Mouse (Mus musculus) MEL (cell line): ENCODE measurements at regions not wholly inside any gene's neighbourhood (a gene's known extent, or its start where the extent isn't known, plus 50 kb on each side); places are given as distances from the start of the nearest gene placed in this dataset.

Experiments used
- DNase-seq: peaks from one replicate; pipeline ENCODE4 v3.0.0; 2011; ENCODE audit warnings: low read depth, low spot score
- H3K27ac ChIP-seq: 2 replicates; pipeline ENCODE4 v1.5.1; 2012; ENCODE audit warnings: low read depth, mild to moderate bottlenecking, control low read depth, low read length, moderate library complexity; ENCODE audit not compliant: control insufficient read depth
- H3K27me3 ChIP-seq, 2 experiments: fragments of 150-350 bp in 1 of 2; sonication (generic) in 1 of 2; 2 replicates each; pipeline ENCODE4 v1.6.1; 2012; ENCODE audit warnings: low read length in 2 of 2, mild to moderate bottlenecking in 2 of 2, improper control_type of control experiment in 1 of 2, moderate library complexity in 1 of 2; ENCODE audit not compliant: insufficient read depth in 2 of 2, control insufficient read depth in 1 of 2
- H3K36me3 ChIP-seq, 2 experiments: 2 replicates each; pipeline ENCODE4 v1.6.1; 2012 to 2014; ENCODE audit warnings: low read length in 2 of 2, improper control_type of control experiment in 1 of 2, inconsistent platforms in 1 of 2, mild to moderate bottlenecking in 1 of 2; ENCODE audit not compliant: insufficient read depth in 2 of 2, control insufficient read depth in 1 of 2
- H3K4me1 ChIP-seq, 2 experiments: fragments of 150-350 bp in 1 of 2; sonication (generic) in 1 of 2; 2 replicates each; pipeline ENCODE4 v1.6.1; 2012; ENCODE audit warnings: low read length in 2 of 2, improper control_type of control experiment in 1 of 2, mild to moderate bottlenecking in 1 of 2; ENCODE audit not compliant: insufficient read depth in 2 of 2, control insufficient read depth in 1 of 2
- H3K4me3 ChIP-seq, 2 experiments: fragments of 150-350 bp in 1 of 2; sonication (generic) in 1 of 2; 2 replicates each; pipeline ENCODE4 v1.5.1; 2012; ENCODE audit warnings: low read depth in 2 of 2, low read length in 2 of 2, mild to moderate bottlenecking in 2 of 2, moderate library complexity in 2 of 2, control low read depth in 1 of 2, improper control_type of control experiment in 1 of 2; ENCODE audit not compliant: control insufficient read depth in 1 of 2, insufficient read depth in 1 of 2
- H3K79me2 ChIP-seq: 2 replicates; pipeline ENCODE4 v1.6.1; 2012; ENCODE audit warnings: mild to moderate bottlenecking, low read length, moderate library complexity; ENCODE audit not compliant: control insufficient read depth, poor library complexity, insufficient read depth
- H3K9ac ChIP-seq: 2 replicates; pipeline ENCODE4 v1.6.1; 2012; ENCODE audit warnings: low read depth, mild to moderate bottlenecking, control low read depth, low read length, moderate library complexity; ENCODE audit not compliant: control insufficient read depth, poor library complexity, severe bottlenecking
- H3K9me3 ChIP-seq: fragments of 150-350 bp; sonication (generic); replicated peaks from 2 replicates; pipeline ENCODE4 v1.6.1; 2012; ENCODE audit warnings: mild to moderate bottlenecking, low read length, improper control_type of control experiment, moderate library complexity; ENCODE audit not compliant: insufficient read depth
- CTCF ChIP-seq, 3 experiments: IDR thresholded peaks in 2 of 3; conservative IDR thresholded peaks in 1 of 3; 2 replicates each; pipeline ENCODE4 v1.5.1; 2011 to 2012; ENCODE audit warnings: low read length in 3 of 3, low read depth in 2 of 3, mild to moderate bottlenecking in 2 of 3, improper control_type of control experiment in 1 of 3, inconsistent platforms in 1 of 3, mixed read lengths in 1 of 3, moderate library complexity in 1 of 3; ENCODE audit not compliant: control insufficient read depth in 1 of 3, insufficient read depth in 1 of 3, poor library complexity in 1 of 3, severe bottlenecking in 1 of 3
- E2F4 ChIP-seq: IDR thresholded peaks from 2 replicates; pipeline ENCODE4 v1.6.1; 2011; ENCODE audit warnings: low read depth, low read length, improper control_type of control experiment, borderline replicate concordance
- ELF1 ChIP-seq: IDR thresholded peaks from 2 replicates; pipeline ENCODE4 v1.6.1; 2014; ENCODE audit warnings: low read depth, mild to moderate bottlenecking, inconsistent platforms, low read length, improper control_type of control experiment, moderate library complexity
- EP300 ChIP-seq, 2 experiments: IDR thresholded peaks; 2 replicates each; pipeline ENCODE4 v1.6.1; 2011; ENCODE audit warnings: improper control_type of control experiment in 2 of 2, low read length in 2 of 2, low read depth in 1 of 2, mild to moderate bottlenecking in 1 of 2
- ETS1 ChIP-seq: IDR thresholded peaks from 2 replicates; pipeline ENCODE4 v1.6.1; 2012; ENCODE audit warnings: low read depth, mild to moderate bottlenecking, inconsistent platforms, low read length, improper control_type of control experiment, moderate library complexity
- HCFC1 ChIP-seq: IDR thresholded peaks from 2 replicates; pipeline ENCODE4 v1.6.1; 2012; ENCODE audit warnings: low read depth, mild to moderate bottlenecking, inconsistent platforms, low read length, improper control_type of control experiment, moderate library complexity
- JUND ChIP-seq: IDR thresholded peaks from 2 replicates; pipeline ENCODE4 v1.6.1; 2011; ENCODE audit warnings: low read depth, mild to moderate bottlenecking, improper control_type of control experiment, low read length
- MAFK ChIP-seq: IDR thresholded peaks from 2 replicates; pipeline ENCODE4 v1.6.1; 2011; ENCODE audit warnings: low read depth, mild to moderate bottlenecking, low read length, improper control_type of control experiment, borderline replicate concordance
- MXI1 ChIP-seq: IDR thresholded peaks from 2 replicates; pipeline ENCODE4 v1.6.1; 2011; ENCODE audit warnings: mild to moderate bottlenecking, low read depth, low read length, improper control_type of control experiment
- MYC ChIP-seq: IDR thresholded peaks from 2 replicates; pipeline ENCODE4 v1.6.1; 2011; ENCODE audit warnings: low read depth, mild to moderate bottlenecking, low read length, improper control_type of control experiment, moderate library complexity
- NELFE ChIP-seq: IDR thresholded peaks from 2 replicates; pipeline ENCODE4 v1.6.1; 2011; ENCODE audit warnings: low read depth, low read length, improper control_type of control experiment
- POLR2A ChIP-seq, 2 experiments: IDR thresholded peaks; 2 replicates each; pipeline ENCODE4 v1.6.1; 2011 to 2012; ENCODE audit warnings: low read length in 2 of 2, mild to moderate bottlenecking in 2 of 2, control low read depth in 1 of 2, improper control_type of control experiment in 1 of 2, low read depth in 1 of 2, moderate library complexity in 1 of 2; ENCODE audit not compliant: control insufficient read depth in 1 of 2, insufficient read depth in 1 of 2, poor library complexity in 1 of 2
- POLR2AphosphoS5 ChIP-seq: IDR thresholded peaks from 2 replicates; pipeline ENCODE4 v1.6.1; 2012; ENCODE audit warnings: low read depth, borderline replicate concordance, mild to moderate bottlenecking, inconsistent platforms, low read length, moderate library complexity, mixed read lengths
- RAD21 ChIP-seq: IDR thresholded peaks from 2 replicates; pipeline ENCODE4 v1.6.1; 2011; ENCODE audit warnings: mild to moderate bottlenecking, low read depth, low read length, improper control_type of control experiment
- RCOR1 ChIP-seq: IDR thresholded peaks from 2 replicates; pipeline ENCODE4 v1.6.1; 2012; ENCODE audit warnings: low read depth, mild to moderate bottlenecking, inconsistent platforms, low read length, improper control_type of control experiment
- TAL1 ChIP-seq: IDR thresholded peaks from 2 replicates; pipeline ENCODE4 v1.6.1; 2012; ENCODE audit warnings: mild to moderate bottlenecking, inconsistent platforms, low read length, moderate library complexity, mixed read lengths
- TCF12 ChIP-seq: IDR thresholded peaks from 2 replicates; pipeline ENCODE4 v1.6.1; 2014; ENCODE audit warnings: low read depth, mild to moderate bottlenecking, inconsistent platforms, low read length, improper control_type of control experiment, moderate library complexity
- UBTF ChIP-seq: IDR thresholded peaks from 2 replicates; pipeline ENCODE4 v1.6.1; 2012; ENCODE audit warnings: low read depth, mild to moderate bottlenecking, inconsistent platforms, low read length, improper control_type of control experiment, moderate library complexity, borderline replicate concordance; ENCODE audit not compliant: insufficient read depth
- USF2 ChIP-seq, 2 experiments: IDR thresholded peaks; 2 replicates each; pipeline ENCODE4 v1.6.1; 2011 to 2012; ENCODE audit warnings: improper control_type of control experiment in 2 of 2, low read length in 2 of 2, borderline replicate concordance in 1 of 2, inconsistent platforms in 1 of 2, low read depth in 1 of 2, mild to moderate bottlenecking in 1 of 2; ENCODE audit not compliant: insufficient read depth in 1 of 2
- ZC3H11A ChIP-seq: IDR thresholded peaks from 2 replicates; pipeline ENCODE4 v1.6.1; 2012; ENCODE audit warnings: low read depth, mild to moderate bottlenecking, inconsistent platforms, low read length, improper control_type of control experiment
- ZKSCAN1 ChIP-seq: IDR thresholded peaks from 2 replicates; pipeline ENCODE4 v1.6.1; 2012; ENCODE audit warnings: low read depth, mild to moderate bottlenecking, inconsistent platforms, low read length, improper control_type of control experiment, moderate library complexity
- ZMIZ1 ChIP-seq: IDR thresholded peaks from 2 replicates; pipeline ENCODE4 v1.6.1; 2012; ENCODE audit warnings: low read depth, mild to moderate bottlenecking, inconsistent platforms, low read length, improper control_type of control experiment, moderate library complexity

DNA sequence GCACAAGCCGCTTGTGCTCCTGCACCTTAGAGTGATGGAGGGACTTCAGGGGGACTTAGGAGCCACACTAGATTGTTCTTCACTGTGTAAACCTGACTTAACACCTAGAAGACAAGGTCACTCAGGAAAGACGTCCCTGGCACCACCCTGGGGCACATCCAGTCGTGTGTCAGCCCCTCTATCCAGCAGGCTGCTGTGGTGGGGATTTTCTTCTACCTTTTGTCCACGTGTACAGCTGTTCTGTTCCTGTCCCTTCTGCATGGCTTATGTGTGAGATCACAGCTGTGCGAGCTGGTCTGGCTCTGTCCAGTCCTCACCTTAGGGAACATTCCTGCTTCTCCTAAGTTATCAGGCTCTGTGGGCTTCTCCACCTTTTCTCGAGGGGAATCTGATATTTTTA, 286.0 kb upstream of the Id2 start:
- TF ChIP-seq CTCF (IDR thresholded peaks at IDR 0.05 in 2 of 3, conservative IDR thresholded peaks at IDR 0.05 in 1 of 3; ENCODE audit: control insufficient read depth in 1 of 3, insufficient read depth in 1 of 3, low read depth in 2 of 3, low read length in 3 of 3, poor library complexity in 1 of 3, severe bottlenecking in 1 of 3), result no peak
- no peak for TF ChIP-seq ETS1
- no peak for TF ChIP-seq ELF1
- no peak for TF ChIP-seq HCFC1
- no peak for TF ChIP-seq E2F4
- no peak for TF ChIP-seq TCF12
- no peak for TF ChIP-seq RCOR1
- no peak for TF ChIP-seq TAL1
- no peak for TF ChIP-seq USF2 (IDR thresholded peaks at IDR 0.05; ENCODE audit: borderline replicate concordance in 1 of 2, insufficient read depth in 1 of 2, low read depth in 1 of 2, low read length in 2 of 2)
- no peak for TF ChIP-seq MXI1
- no peak for TF ChIP-seq JUND
- no peak for TF ChIP-seq RAD21
- TF ChIP-seq MAFK, result no peak
- no peak for TF ChIP-seq UBTF
- no peak for TF ChIP-seq ZKSCAN1
- TF ChIP-seq NELFE, result no peak
- no peak for TF ChIP-seq MYC
- no peak for TF ChIP-seq POLR2AphosphoS5
- no peak for TF ChIP-seq POLR2A (IDR thresholded peaks at IDR 0.05; ENCODE audit: control insufficient read depth in 1 of 2, insufficient read depth in 1 of 2, low read depth in 1 of 2, low read length in 2 of 2, poor library complexity in 1 of 2)
- H3K4me1 ChIP-seq, result no peaks in the 10 kb centered on the region
- H3K9me3 ChIP-seq, result no peaks in the 10 kb centered on the region
- no peak overlapping the region for H3K4me3 ChIP-seq
- no peak overlapping the region for H3K27ac ChIP-seq
- H3K36me3 ChIP-seq, result no peaks in the 10 kb centered on the region
- no peak for DNase-seq
- no peaks in the 10 kb centered on the region for H3K79me2 ChIP-seq
- H3K27me3 ChIP-seq, result no peaks in the 10 kb centered on the region
- no peak overlapping the region for H3K9ac ChIP-seq

DNA sequence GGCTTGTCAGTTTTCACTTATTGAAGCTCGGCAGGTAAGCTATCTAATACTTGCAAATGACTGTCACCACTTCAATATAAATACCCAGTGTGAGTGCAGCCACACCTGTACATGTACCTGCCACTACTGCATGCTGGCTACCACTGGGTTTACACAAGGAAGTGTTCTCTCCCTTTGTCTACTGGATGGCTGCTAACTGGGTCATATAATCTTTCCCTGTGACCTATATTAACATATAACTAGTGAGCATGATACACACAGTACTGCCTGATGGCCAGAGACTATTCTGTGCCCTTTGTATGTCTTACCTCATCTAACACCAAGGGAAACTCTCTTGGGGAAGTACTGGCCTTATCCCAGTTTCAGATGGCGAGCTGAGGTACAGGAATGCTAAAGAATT, 285.5 kb upstream of the Id2 start:
- H3K79me2 ChIP-seq, result no peaks in the 10 kb centered on the region
- H3K36me3 ChIP-seq, result no peaks in the 10 kb centered on the region
- DNase-seq, result no peak
- no peaks in the 10 kb centered on the region for H3K4me1 ChIP-seq
- no peak overlapping the region for H3K4me3 ChIP-seq
- H3K27me3 ChIP-seq, result no peaks in the 10 kb centered on the region
- H3K27ac ChIP-seq, result no peak overlapping the region
- no peak for TF ChIP-seq MXI1
- TF ChIP-seq ZMIZ1, result no peak
- TF ChIP-seq TAL1, result no peak
- no peak for TF ChIP-seq MAFK
- TF ChIP-seq ZC3H11A, result no peak
- TF ChIP-seq EP300 (IDR thresholded peaks at IDR 0.05; ENCODE audit: low read depth in 1 of 2, low read length in 2 of 2), result no peak
- TF ChIP-seq RCOR1, result no peak
- TF ChIP-seq POLR2AphosphoS5, result no peak
- TF ChIP-seq HCFC1, result no peak
- H3K9me3 ChIP-seq, result no peaks in the 10 kb centered on the region
- H3K9ac ChIP-seq, result no peak overlapping the region
